Mouse (Mus musculus): ENCODE results near the gene Ctdspl.
A peak's percentile ranks its signal among the peaks of the same experiment; 100 is the strongest.

Ctdspl gene

GRCm38 (mm10) chr9:119060701-119061100 lies 134.4 kb downstream of the Ctdspl start:
- DNase-seq (ENCODE audit: low spot score in 2 of 2) = no peak

DNA sequence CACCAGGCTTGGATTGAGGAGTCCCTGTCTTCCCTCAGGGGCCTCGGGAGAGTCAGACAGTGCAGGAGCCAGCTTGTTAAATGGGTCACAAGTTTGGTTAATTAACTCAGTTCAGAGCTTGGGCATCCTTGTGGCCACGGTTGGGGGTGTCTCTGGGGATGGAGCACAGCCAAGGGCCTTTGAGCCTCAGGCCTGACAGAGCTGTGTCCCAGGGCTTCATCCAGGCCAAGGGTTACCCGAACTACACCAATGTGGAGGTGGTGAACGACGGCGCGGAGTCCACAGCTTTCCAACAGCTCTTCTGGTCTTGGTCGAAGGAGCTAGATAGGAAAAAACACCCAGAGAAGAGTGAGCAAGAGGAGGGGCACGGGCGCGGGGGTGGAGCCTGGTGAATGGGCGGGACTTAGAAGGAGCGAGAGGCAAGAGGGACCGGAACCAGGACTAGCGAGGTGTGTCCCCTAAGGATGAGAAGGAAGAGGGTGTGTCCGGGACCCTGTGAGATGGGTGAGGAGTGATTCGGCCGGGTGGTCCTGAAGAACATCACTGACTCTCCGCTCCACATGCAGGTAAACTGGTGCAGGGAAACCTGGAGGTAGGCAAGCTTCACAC lies 136.9 kb downstream of the Ctdspl start:
- DNase-seq (ENCODE audit: low spot score in 2 of 2) = no peak

GRCm38 (mm10) chr9:119064296-119064695 lies 138.0 kb downstream of the Ctdspl start:
- DNase-seq (ENCODE audit: low spot score in 2 of 2) = no peak

DNA sequence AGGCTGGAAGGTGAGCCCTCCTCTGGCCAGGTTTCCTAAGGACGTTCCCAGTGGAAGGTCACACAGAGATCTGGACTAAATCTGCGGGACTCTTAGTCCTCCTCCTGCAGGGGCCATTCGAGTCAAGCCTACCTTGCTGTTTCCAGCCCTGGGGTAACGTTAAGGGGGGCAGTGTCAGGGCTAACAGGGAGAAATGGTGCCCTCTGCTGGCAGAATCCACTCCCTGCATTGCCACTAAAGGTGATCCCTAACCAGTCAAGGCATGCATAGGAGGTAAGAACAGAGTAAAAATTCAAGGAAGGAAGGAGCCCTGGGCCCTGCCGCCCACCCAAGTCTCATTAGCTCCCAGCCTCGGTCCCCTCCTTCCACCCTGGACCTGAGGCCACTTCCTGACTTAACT lies 141.3 kb downstream of the Ctdspl start:
- peak; percentile 61 to 66 for DNase-seq (ENCODE audit: low spot score in 2 of 2)

- DNase-seq (ENCODE audit: low spot score in 2 of 2) = no peak
Observed at GRCm38 (mm10) chr9:119068266-119068665, 142.0 kb downstream of the Ctdspl start.

DNA sequence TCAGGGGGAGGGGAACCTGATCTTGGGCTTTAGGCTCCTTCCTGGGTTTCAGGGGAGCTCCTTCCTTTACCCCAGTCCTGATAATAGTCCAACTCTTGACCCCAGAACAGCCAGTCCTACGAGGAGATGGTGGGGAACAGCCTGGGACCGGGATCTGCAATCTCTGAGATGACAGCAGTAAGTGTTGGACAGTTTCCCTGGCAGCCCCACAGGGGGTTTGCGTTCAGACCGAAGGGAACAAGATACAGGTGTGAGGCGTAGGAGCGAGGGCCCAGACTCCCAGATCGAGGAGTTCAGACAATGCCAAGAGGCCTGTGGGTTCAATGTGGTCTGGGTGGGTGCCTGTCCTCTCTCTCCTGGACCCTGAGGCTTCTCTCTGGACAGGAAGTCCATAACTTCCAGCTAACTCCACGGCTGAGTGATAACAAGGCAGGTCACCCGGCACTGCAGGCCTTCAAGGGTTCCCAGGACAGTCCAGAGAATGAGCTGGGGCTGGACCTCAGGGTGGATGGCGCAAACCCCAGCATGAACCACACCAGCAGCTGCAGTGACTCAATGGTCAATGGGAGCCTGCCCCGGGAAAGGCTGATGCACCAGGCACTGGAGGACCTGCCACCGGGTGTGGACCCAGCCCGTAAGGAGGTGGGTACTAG lies 144.0 kb downstream of the Ctdspl start:
- DNase-seq (ENCODE audit: low spot score in 2 of 2) = no peak

DNA sequence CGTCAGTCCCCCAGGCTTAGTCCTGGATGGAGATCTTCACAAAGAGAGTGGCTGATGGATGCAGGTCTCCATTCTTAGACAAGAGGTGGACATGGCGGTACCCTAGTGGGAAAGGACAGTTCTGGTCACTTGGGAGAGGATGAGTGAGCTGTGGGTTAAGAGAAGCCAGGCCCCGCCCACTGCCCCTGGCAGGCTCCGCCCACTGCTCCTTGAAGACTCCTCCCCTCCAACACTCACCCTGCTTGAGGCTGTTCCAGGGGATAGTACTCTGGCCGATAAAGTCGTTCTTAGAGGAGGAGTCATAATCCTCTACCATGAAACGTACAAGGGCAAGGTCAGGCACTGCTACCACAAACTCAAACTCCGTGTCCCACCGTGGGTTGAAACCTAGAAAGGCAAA lies 145.5 kb downstream of the Ctdspl start:
- no peak for DNase-seq (ENCODE audit: low spot score in 2 of 2)

DNA sequence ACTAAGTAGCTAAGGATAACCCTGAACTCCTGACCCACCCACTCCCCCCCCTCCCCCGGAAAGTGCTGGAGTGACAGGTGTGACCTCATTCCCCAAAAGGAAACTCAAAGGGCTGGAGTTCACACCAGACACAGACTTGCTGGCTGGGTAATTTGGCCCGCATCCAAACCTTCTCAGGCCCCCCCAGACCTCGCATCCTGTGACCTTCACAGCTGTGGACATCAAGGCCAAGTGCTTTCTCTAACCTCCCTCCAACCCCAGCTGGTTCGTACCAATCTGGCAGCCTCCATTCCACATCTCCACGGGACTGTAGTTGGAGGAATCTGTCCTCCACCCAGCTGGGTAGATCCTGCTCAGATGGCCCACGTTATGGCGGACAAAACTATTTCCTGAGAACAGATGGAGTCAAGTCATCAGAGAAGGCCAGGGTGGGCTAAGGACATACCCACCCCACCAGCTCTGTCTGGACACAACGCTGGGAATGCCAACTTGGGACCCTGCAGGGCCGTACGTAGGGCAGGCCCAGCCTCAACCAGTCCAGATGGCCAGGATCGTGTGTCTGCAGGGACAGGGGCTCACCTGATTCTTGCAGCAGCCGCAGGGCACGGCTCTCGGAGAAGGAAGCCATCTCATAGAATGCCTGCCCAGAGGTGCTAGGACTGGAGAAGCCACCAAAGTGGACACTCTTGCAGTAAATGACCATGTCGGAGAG lies 147.1 kb downstream of the Ctdspl start:
- no peak for DNase-seq (ENCODE audit: low spot score in 2 of 2)

- DNase-seq (ENCODE audit: low spot score in 2 of 2) = no peak
Observed at GRCm38 (mm10) chr9:119075685-119076084, 149.4 kb downstream of the Ctdspl start.

GRCm38 (mm10) chr9:119080040-119080675 lies 153.9 kb downstream of the Ctdspl start:
- no peak for DNase-seq (ENCODE audit: low spot score in 2 of 2)

- DNase-seq (ENCODE audit: low spot score in 2 of 2) = no peak
Observed at GRCm38 (mm10) chr9:119082039-119082438, 155.8 kb downstream of the Ctdspl start.

DNA sequence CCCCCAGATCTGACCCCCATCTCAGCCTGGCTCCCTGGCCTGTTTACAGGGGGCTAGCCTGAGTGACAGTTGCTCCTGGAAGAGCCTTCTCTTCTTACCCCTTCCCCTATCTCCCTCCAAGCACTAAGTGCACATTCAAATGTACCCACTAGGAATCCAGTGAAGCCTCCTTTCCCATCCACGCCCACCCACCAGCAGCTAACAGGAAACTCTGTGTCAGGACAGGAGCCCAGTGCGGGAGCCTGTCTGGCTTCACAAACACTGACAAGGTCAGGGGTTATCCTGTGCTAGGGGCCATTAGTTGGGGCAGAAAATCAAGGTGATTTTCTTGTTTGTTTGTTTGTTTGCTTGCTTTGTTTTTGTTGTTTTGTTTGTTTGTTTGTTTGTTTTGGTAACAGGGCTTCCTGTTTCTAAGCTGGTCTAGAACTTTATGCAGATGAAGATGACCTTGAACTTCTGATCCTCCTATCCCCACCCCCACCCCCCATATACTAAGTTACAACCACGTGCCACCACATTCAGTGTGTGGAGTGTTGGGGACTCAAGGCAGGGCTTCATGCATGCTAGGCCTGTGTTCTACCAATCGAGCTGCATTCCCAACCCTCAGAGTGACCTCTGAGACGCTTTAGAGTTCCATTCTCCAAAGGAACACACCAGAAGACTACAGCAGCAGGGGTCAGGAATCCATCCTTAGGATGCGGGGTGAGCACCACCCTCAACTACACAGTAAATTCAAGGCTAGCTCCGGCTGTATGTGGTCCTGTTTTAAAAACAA lies 156.6 kb downstream of the Ctdspl start:
- no peak for DNase-seq (ENCODE audit: low spot score in 2 of 2)

GRCm38 (mm10) chr9:119083966-119084365 lies 157.7 kb downstream of the Ctdspl start:
- no peak for DNase-seq (ENCODE audit: low spot score in 2 of 2)

DNA sequence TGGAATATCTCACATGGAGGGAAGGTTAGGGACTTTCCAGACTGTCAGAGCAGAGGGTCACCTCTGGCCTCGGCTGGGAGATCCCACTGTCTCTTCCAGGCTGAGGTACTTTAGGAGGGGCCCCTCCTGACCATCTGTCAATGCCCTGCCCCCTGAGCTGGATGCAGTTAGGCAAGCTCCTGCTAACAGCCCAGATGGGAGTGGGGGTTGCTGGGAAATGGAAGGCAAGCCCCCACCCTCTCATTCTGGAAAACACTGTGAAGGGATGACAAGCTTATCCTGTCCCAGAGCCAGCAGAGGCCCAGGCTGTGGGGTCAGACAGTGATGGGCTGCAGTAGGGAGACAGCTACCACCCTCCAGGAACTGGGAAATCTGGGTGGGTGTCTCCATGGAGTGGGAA lies 160.2 kb downstream of the Ctdspl start:
- DNase-seq (ENCODE audit: low spot score in 2 of 2) = no peak

- no peak for DNase-seq (ENCODE audit: low spot score in 2 of 2)
Observed at GRCm38 (mm10) chr9:119087309-119087708, 161.1 kb downstream of the Ctdspl start.

GRCm38 (mm10) chr9:119088148-119088801 lies 162.0 kb downstream of the Ctdspl start:
- DNase-seq (ENCODE audit: low spot score in 2 of 2) = peak; percentile 58 to 62

DNA sequence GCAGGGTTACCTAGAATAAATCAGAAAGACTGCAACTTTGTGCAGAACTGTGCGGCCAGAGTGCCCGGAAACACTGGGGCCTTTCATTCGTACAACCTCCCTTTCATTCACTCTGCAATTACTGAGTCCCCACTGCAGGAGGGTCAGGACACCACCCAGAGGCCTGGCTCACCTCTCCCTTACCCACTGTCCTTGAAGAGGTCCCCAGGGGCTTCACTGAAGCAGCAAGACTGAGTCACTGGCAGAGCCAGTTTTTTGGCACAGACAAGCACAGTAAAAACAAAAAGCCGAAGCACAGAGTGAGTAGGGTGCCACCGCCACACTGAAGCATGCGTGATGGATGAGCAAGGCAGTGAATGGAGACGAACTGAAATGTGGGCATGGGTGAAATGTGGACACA lies 163.2 kb downstream of the Ctdspl start:
- DNase-seq (ENCODE audit: low spot score in 2 of 2) = no peak

DNA sequence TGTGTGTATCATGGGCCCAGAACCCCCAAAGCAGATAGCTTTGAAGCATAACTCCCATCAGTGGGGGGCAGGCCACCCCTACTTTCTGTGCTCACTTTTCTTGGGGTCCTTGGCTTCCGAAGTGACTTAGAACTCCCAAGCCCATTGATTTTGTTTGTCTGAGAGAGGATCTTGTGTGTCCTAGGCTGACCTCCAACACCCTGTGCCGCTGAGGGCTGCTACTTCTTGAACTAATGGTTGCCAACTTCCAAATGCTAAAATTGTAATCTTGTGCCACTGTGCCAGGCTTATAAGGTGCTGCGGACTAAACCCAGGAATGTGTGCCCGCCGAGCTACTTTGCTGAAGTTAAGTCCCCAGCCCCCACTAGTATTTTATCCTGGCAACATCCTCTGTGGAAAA lies 164.2 kb downstream of the Ctdspl start:
- DNase-seq (ENCODE audit: low spot score in 2 of 2) = no peak

DNA sequence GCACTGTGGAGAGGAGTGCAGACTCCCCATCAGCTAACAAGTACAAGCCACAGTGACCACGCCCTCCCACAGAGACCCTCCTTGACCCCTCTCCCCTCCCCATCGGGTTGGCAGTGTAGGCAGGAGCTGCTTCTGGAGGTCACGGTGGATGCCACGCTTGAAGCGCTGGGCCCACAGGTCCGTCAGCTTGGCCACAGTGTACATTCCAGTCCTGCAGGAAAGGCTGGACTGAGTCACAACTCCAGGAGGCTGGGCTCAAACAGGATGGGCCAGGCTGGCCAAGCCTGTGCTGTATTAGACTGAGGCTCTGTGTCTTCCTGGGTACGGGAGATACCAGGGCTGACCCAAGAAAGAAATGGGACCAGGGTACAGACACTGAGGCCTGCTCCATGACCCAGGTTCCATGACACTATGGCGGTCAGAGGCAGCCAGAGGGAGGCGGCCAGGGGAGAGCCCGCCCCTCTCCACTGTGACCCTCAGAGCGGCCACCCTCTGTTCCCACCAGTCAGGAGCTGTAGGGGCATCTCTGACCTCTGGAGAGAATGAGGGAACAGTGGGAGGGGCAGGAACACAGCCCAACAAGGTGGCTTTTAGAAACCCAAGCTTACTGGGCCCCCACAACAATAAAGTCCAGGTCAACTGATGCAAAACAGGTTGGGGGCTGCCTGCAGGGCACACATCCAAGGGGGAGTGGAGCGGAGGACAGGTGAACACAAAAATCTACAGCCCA lies 165.5 kb downstream of the Ctdspl start:
- DNase-seq (ENCODE audit: low spot score in 2 of 2) = no peak

Measured in right cerebral cortex, postnatal 36 days (tissue).